Mouse (Mus musculus) intestine, embryonic 14.5 days (tissue): ENCODE measurements around the gene Garnl3. TPM values are rescaled to one million over a fixed set of nuclear protein-coding genes. Genes with fewer than 3 reads are reported as not detected.
A peak's percentile ranks its signal among the peaks of the same experiment; 100 is the strongest.

Experiments used
- ATAC-seq: fragments of 200-750 bp; cut with Nextera tagmentation; replicated peaks from 2 replicates; pipeline ENCODE4 v1.8.0; 2017; ENCODE audit warnings: low read depth, moderate number of reproducible peaks, moderate TSS enrichment, moderate library complexity; ENCODE audit not compliant: low FRiP score, low TSS enrichment
- DNase-seq: peaks from one replicate; pipeline ENCODE4 v3.0.0-alpha.2; 2018; ENCODE audit warnings: low spot score
- H3K27ac ChIP-seq: fragments of 300-500 bp; sonication (generic); 2 replicates; pipeline ENCODE4 v1.5.1; 2014; ENCODE audit warnings: low read depth, mild to moderate bottlenecking, control low read depth
- H3K27me3 ChIP-seq: fragments of 300-500 bp; sonication (generic); replicated peaks from 2 replicates; pipeline ENCODE4 v1.6.1; 2014; ENCODE audit warnings: low read length, control low read depth; ENCODE audit not compliant: control insufficient read depth, insufficient read depth
- H3K36me3 ChIP-seq: fragments of 300-500 bp; sonication (generic); 2 replicates; pipeline ENCODE4 v1.6.1; 2014; ENCODE audit warnings: low read length, control low read depth; ENCODE audit not compliant: control insufficient read depth, insufficient read depth
- H3K4me1 ChIP-seq: fragments of 300-500 bp; sonication (generic); replicated peaks from 2 replicates; pipeline ENCODE4 v1.6.1; 2014; ENCODE audit warnings: low read length, control low read depth, mixed read lengths; ENCODE audit not compliant: control insufficient read depth, insufficient read depth
- H3K4me2 ChIP-seq: fragments of 300-500 bp; sonication (generic); 2 replicates; pipeline ENCODE4 v1.6.1; 2014; ENCODE audit warnings: low read length
- H3K4me3 ChIP-seq: fragments of 300-500 bp; sonication (generic); 2 replicates; pipeline ENCODE4 v1.5.1; 2014; ENCODE audit warnings: low read depth, low read length, control low read depth, mixed read lengths
- H3K9ac ChIP-seq: fragments of 300-500 bp; sonication (generic); 2 replicates; pipeline ENCODE4 v1.6.1; 2014; ENCODE audit warnings: mild to moderate bottlenecking, low read length
- H3K9me3 ChIP-seq: fragments of 300-500 bp; sonication (generic); 2 replicates; pipeline ENCODE4 v1.6.1; 2016; ENCODE audit warnings: low read length, control low read depth; ENCODE audit not compliant: control insufficient read depth
- WGBS: fragments of 180-500 bp; shearing (Covaris S2); extraction: QIAGEN DNeasy Blood & Tissue Kit; methylation state at CpG from one replicate; pipeline ENCODE4 v1.1.7; 2014; 5-methylcytosine and 5-hydroxymethylcytosine counted together
- polyA plus RNA-seq: library from polyadenylated mRNA; unstranded; fragments of >200 nt; fragmentation: Nextera tagmentation; extraction: Ambion mirVana; gene quantifications from 2 replicates; pipeline ENCODE4 v1.2.1, GENCODE M21; 2014

Gene Garnl3
- polyA plus RNA-seq, 1 experiment from 2014 or later, result 18.6 TPM

GRCm38 (mm10) chr2:33137731-33138130, 6.3 kb upstream of the Garnl3 start:
- WGBS, result 94% methylated on average over 4 of the region's 4 CpGs
- no peaks in the 10 kb centered on the region for H3K4me1 ChIP-seq
- H3K4me3 ChIP-seq, result no peak overlapping the region
- H3K9me3 ChIP-seq, result no peaks in the 10 kb centered on the region
- H3K4me2 ChIP-seq, result no peak overlapping the region
- DNase-seq (no peak), ATAC-seq (no peak)
- no peaks in the 10 kb centered on the region for H3K36me3 ChIP-seq
- H3K27ac ChIP-seq, result no peak overlapping the region
- no peak overlapping the region for H3K9ac ChIP-seq
- H3K27me3 ChIP-seq, result peaks cover 2% of the 10 kb centered on the region

- Histone ChIP-seq H3K9ac (no peak overlapping the region), H3K4me3 (no peak overlapping the region), H3K27me3 (peaks cover 7% of the 10 kb centered on the region), H3K4me2 (no peak overlapping the region), H3K27ac (no peak overlapping the region), H3K9me3 (no peaks in the 10 kb centered on the region), H3K4me1 (no peaks in the 10 kb centered on the region), H3K36me3 (no peaks in the 10 kb centered on the region)
- WGBS, result 91% methylated on average over 9 of the region's 9 CpGs
- no peak for ATAC-seq
- DNase-seq, result no peak
Measured at GRCm38 (mm10) chr2:33137244-33137643, 5.8 kb upstream of the Garnl3 start.

GRCm38 (mm10) chr2:33136366-33136765, 4.9 kb upstream of the Garnl3 start:
- no peak for DNase-seq
- Histone ChIP-seq H3K27ac (no peak overlapping the region), H3K4me1 (no peaks in the 10 kb centered on the region), H3K27me3 (peaks cover 7% of the 10 kb centered on the region), H3K4me3 (no peak overlapping the region), H3K4me2 (no peak overlapping the region), H3K9me3 (no peaks in the 10 kb centered on the region), H3K36me3 (no peaks in the 10 kb centered on the region), H3K9ac (no peak overlapping the region)
- WGBS, result 87% methylated on average over 6 of the region's 6 CpGs
- ATAC-seq, result no peak

- H3K4me1 ChIP-seq, result no peaks in the 10 kb centered on the region
- no peak overlapping the region for H3K9ac ChIP-seq
- no peak overlapping the region for H3K4me3 ChIP-seq
- no peaks in the 10 kb centered on the region for H3K36me3 ChIP-seq
- DNase-seq (no peak), ATAC-seq (no peak)
- no peak overlapping the region for H3K4me2 ChIP-seq
- 77% methylated on average over 7 of the region's 7 CpGs for WGBS
- H3K27ac ChIP-seq, result no peak overlapping the region
- H3K27me3 ChIP-seq, result peaks cover 7% of the 10 kb centered on the region
- H3K9me3 ChIP-seq, result no peaks in the 10 kb centered on the region
Measured at GRCm38 (mm10) chr2:33134766-33135490, 3.5 kb upstream of the Garnl3 start.

GRCm38 (mm10) chr2:33132306-33132705, 852 bp upstream of the Garnl3 start:
- H3K27ac ChIP-seq, result no peak overlapping the region
- H3K4me2 ChIP-seq, result no peak overlapping the region
- peaks cover 4% of the 10 kb centered on the region; the same call in 1 of the 2 replicates for H3K4me1 ChIP-seq
- ATAC-seq, result no peak
- H3K9ac ChIP-seq, result no peak overlapping the region
- no peaks in the 10 kb centered on the region for H3K36me3 ChIP-seq
- DNase-seq, result no peak
- no peaks in the 10 kb centered on the region for H3K9me3 ChIP-seq
- 7% methylated on average over 7 of the region's 7 CpGs for WGBS
- H3K27me3 ChIP-seq, result peaks cover 7% of the 10 kb centered on the region
- H3K4me3 ChIP-seq, result no peak overlapping the region

GRCm38 (mm10) chr2:33130526-33131483, 649 bp downstream of the Garnl3 start:
- Histone ChIP-seq H3K36me3 (no peaks in the 10 kb centered on the region), H3K4me2 (peak overlapping the region; percentile 91), H3K9me3 (no peaks in the 10 kb centered on the region), H3K4me3 (peak overlapping the region; percentile 60), H3K9ac (peak overlapping the region; percentile 63), H3K27ac (peak overlapping the region; percentile 48; the same call in 1 of the 2 replicates), H3K27me3 (peaks cover 7% of the 10 kb centered on the region), H3K4me1 (peaks cover 4% of the 10 kb centered on the region; the same call in 1 of the 2 replicates)
- WGBS, result 2% methylated on average over 53 of the region's 55 CpGs
- ATAC-seq (peak; percentile 92), DNase-seq (peak; percentile 100)

GRCm38 (mm10) chr2:33130141-33130525, 1.3 kb downstream of the Garnl3 start:
- H3K36me3 ChIP-seq, result no peaks in the 10 kb centered on the region
- peak overlapping the region; percentile 60 for H3K4me3 ChIP-seq
- no peaks in the 10 kb centered on the region for H3K9me3 ChIP-seq
- peak overlapping the region; percentile 91 for H3K4me2 ChIP-seq
- H3K4me1 ChIP-seq, result peaks cover 4% of the 10 kb centered on the region; the same call in 1 of the 2 replicates
- H3K27ac ChIP-seq, result peak overlapping the region; percentile 48; the same call in 1 of the 2 replicates
- H3K9ac ChIP-seq, result peak overlapping the region; percentile 63
- DNase-seq, result no peak
- peaks cover 7% of the 10 kb centered on the region for H3K27me3 ChIP-seq
- no peak for ATAC-seq
- 0% methylated on average over 30 of the region's 33 CpGs for WGBS

GRCm38 (mm10) chr2:33129696-33130095, 1.8 kb downstream of the Garnl3 start:
- Histone ChIP-seq H3K4me2 (peak overlapping the region; percentile 91), H3K9me3 (no peaks in the 10 kb centered on the region)
- ATAC-seq, result no peak

More at GRCm38 (mm10) chr2:33129696-33130095, 1.8 kb downstream of the Garnl3 start:
- Histone ChIP-seq H3K27me3 (peaks cover 7% of the 10 kb centered on the region), H3K4me1 (peaks cover 4% of the 10 kb centered on the region; the same call in 1 of the 2 replicates), H3K36me3 (no peaks in the 10 kb centered on the region), H3K27ac (no peak overlapping the region), H3K4me3 (peak overlapping the region; percentile 60), H3K9ac (peak overlapping the region; percentile 63)
- 3% methylated on average over 10 of the region's 10 CpGs for WGBS
- no peak for DNase-seq
